Mouse (Mus musculus) bone marrow, adult 2 months (tissue): Measurements from ENCODE around the gene Zfp105. TPM values are rescaled to one million over a fixed set of nuclear protein-coding genes. Genes with fewer than 3 reads are reported as not detected.

Experiments used
- H3K27ac ChIP-seq: fragments of 200-500 bp; 2 replicates; pipeline ENCODE4 v1.5.1; 2012; ENCODE audit warnings: low read depth, mild to moderate bottlenecking, control low read depth, inconsistent platforms, low read length; ENCODE audit not compliant: control insufficient read depth, poor library complexity, insufficient read depth
- H3K4me1 ChIP-seq: fragments of 200-500 bp; 2 replicates; pipeline ENCODE4 v1.6.1; 2011; ENCODE audit warnings: low read length; ENCODE audit not compliant: control insufficient read depth, insufficient read depth
- H3K4me3 ChIP-seq: fragments of 200-500 bp; replicated peaks from 2 replicates; pipeline ENCODE3; 2011; ENCODE audit warnings: mild to moderate bottlenecking, low read depth, low read length, control low read depth; ENCODE audit not compliant: control insufficient read depth
- CTCF ChIP-seq: fragments of 200-500 bp; IDR thresholded peaks from 2 replicates; pipeline ENCODE4 v1.5.1; 2011; ENCODE audit warnings: low read length, control low read depth; ENCODE audit not compliant: control insufficient read depth, insufficient read depth
- POLR2A ChIP-seq: fragments of 200-500 bp; IDR thresholded peaks from 2 replicates; pipeline ENCODE4 v1.6.1; 2011; ENCODE audit warnings: low read depth, mild to moderate bottlenecking, control low read depth, low read length, borderline replicate concordance; ENCODE audit not compliant: control insufficient read depth
- WGBS: fragments of 180-500 bp; shearing (Covaris S2); methylation state at CpG from one replicate; pipeline ENCODE4 v1.1.7; 2018; 5-methylcytosine and 5-hydroxymethylcytosine counted together
- polyA plus RNA-seq: library from polyadenylated mRNA; stranded (reverse); fragments of >200 nt; gene quantifications from 2 replicates; pipeline ENCODE4 v1.2.4, GENCODE M21; 2011; ENCODE audit warnings: low replicate concordance; ENCODE audit not compliant: missing spikeins, insufficient read depth, insufficient read length

The Zfp105 gene
- polyA plus RNA-seq, 1 experiment = 1.8 TPM

- H3K4me3 ChIP-seq = no peak overlapping the region
- WGBS = 68% methylated on average over 3 of the region's 3 CpGs
- H3K4me1 ChIP-seq = no peaks in the 10 kb centered on the region
- H3K27ac ChIP-seq = no peak overlapping the region
- TF ChIP-seq POLR2A = no peak
- TF ChIP-seq CTCF = no peak
Observed at GRCm38 (mm10) chr9:122928915-122929314, 6.0 kb downstream of the Zfp105 start.

GRCm38 (mm10) chr9:122950643-122951475, 28.0 kb downstream of the Zfp105 start, which contains the start of the genes 1110059G10Rik and Kif15:
Gene 1110059G10Rik, minus strand, starts transcription at chr9:122951000.
Gene Kif15, plus strand, starts transcription at chr9:122951046.
- Histone ChIP-seq H3K27ac (peak within 1 kb of the TSS; percentile 81), H3K4me1 (no peaks in the 10 kb centered on the region), H3K4me3 (peak within 1 kb of the TSS; percentile 94)
- TF ChIP-seq CTCF = 0 out of 2 replicates have a peak, but pooled peaks have one; percentile 20
- peak; percentile 66; the same call in 1 of the 2 replicates for TF ChIP-seq POLR2A
- under 1% methylated on average over 64 of the region's 64 CpGs for WGBS

Other genes starting within 250 kb of the Zfp105 start
- not detected in 2 replicates for gene Topaz1, start 175.7 kb upstream of the Zfp105 start, polyA plus RNA-seq
- gene Tcaim, start 117.5 kb upstream of the Zfp105 start, polyA plus RNA-seq = 1.5 and 2.6 TPM in 2 replicates
- gene Gm35549, start 79.0 kb upstream of the Zfp105 start, polyA plus RNA-seq = not detected in 2 replicates
- gene Zfp445, start 57.1 kb upstream of the Zfp105 start, polyA plus RNA-seq = 11.4 and 26.8 TPM in 2 replicates
- 0.40 and 1.5 TPM in 2 replicates for gene Zkscan7, start 37.4 kb upstream of the Zfp105 start, polyA plus RNA-seq
- 10.9 and 20.8 TPM in 2 replicates for gene 1110059G10Rik, start 27.9 kb downstream of the Zfp105 start, polyA plus RNA-seq
- 104 and 108 TPM in 2 replicates for gene Kif15, start 28.0 kb downstream of the Zfp105 start, polyA plus RNA-seq
- 2.2 and 13.3 TPM in 2 replicates for gene Tmem42, start 98.3 kb downstream of the Zfp105 start, polyA plus RNA-seq
- 0.47 TPM in 1 of 2 replicates, not detected in the other for gene Tgm4, start 111.7 kb downstream of the Zfp105 start, polyA plus RNA-seq
- gene Zdhhc3, start 190.1 kb downstream of the Zfp105 start, polyA plus RNA-seq = 19.1 and 36.1 TPM in 2 replicates
- 29.5 and 44.4 TPM in 2 replicates for gene Exosc7, start 190.1 kb downstream of the Zfp105 start, polyA plus RNA-seq
- 2.0 and 3.1 TPM in 2 replicates for gene Clec3b, start 227.9 kb downstream of the Zfp105 start, polyA plus RNA-seq